Mouse (Mus musculus): ENCODE results near the gene Lgals2. TPM values are rescaled to one million over a fixed set of nuclear protein-coding genes. Genes with fewer than 3 reads are reported as not detected.

Gene Lgals2
- total and polyA plus RNA-seq, 3 experiments = not detected

GRCm38 (mm10) chr15:78807141-78807540, 48.2 kb downstream of the Lgals2 start:
- Histone ChIP-seq H3K36me3 (ENCODE audit: control insufficient read depth in 1 of 2, insufficient read depth in 2 of 2, low read length in 2 of 2) (no peaks in the 10 kb centered on the region), H3K9ac (ENCODE audit: control insufficient read depth, low read depth, low read length, poor library complexity, severe bottlenecking) (no peak overlapping the region), H3K4me3 (ENCODE audit: control insufficient read depth in 1 of 2, insufficient read depth in 1 of 2, low read depth in 2 of 2, low read length in 2 of 2) (no peak overlapping the region), H3K4me1 (ENCODE audit: control insufficient read depth in 1 of 2, insufficient read depth in 2 of 2, low read length in 2 of 2) (peaks cover 0 to 8% of the 10 kb centered on the region in 2 experiments; a peak in 2 of 4 replicates), H3K9me3 (replicated peaks; ENCODE audit: insufficient read depth, low read length) (no peaks in the 10 kb centered on the region), H3K79me2 (ENCODE audit: control insufficient read depth, insufficient read depth, low read length, poor library complexity) (no peaks in the 10 kb centered on the region), H3K27ac (ENCODE audit: control insufficient read depth, low read depth, low read length) (no peak overlapping the region), H3K27me3 (ENCODE audit: control insufficient read depth in 1 of 2, insufficient read depth in 2 of 2, low read length in 2 of 2) (peaks cover 0 to 3% of the 10 kb centered on the region in 2 experiments; a peak in 2 of 4 replicates)
- no peak for DNase-seq (ENCODE audit: low read depth, low spot score)
- TF ChIP-seq E2F4 (IDR thresholded peaks at IDR 0.05; ENCODE audit: borderline replicate concordance, low read depth, low read length) (no peak), NRF1 (IDR thresholded peaks at IDR 0.05; ENCODE audit: insufficient read depth, low read depth, low read length, poor library complexity, severe bottlenecking) (no peak), MAX (IDR thresholded peaks at IDR 0.05; ENCODE audit: low read length) (no peak), EP300 (IDR thresholded peaks at IDR 0.05; ENCODE audit: low read depth in 1 of 2, low read length in 2 of 2) (no peak), ELF1 (IDR thresholded peaks at IDR 0.05; ENCODE audit: low read depth, low read length) (no peak)

GRCm38 (mm10) chr15:78806614-78807013, 48.7 kb downstream of the Lgals2 start:
- DNase-seq (ENCODE audit: low read depth, low spot score) = no peak
- Histone ChIP-seq H3K27ac (ENCODE audit: control insufficient read depth, low read depth, low read length) (no peak overlapping the region), H3K4me1 (ENCODE audit: control insufficient read depth in 1 of 2, insufficient read depth in 2 of 2, low read length in 2 of 2) (peaks cover 0 to 8% of the 10 kb centered on the region in 2 experiments; a peak in 2 of 4 replicates), H3K27me3 (ENCODE audit: control insufficient read depth in 1 of 2, insufficient read depth in 2 of 2, low read length in 2 of 2) (peaks cover 0 to 3% of the 10 kb centered on the region in 2 experiments; a peak in 2 of 4 replicates), H3K4me3 (ENCODE audit: control insufficient read depth in 1 of 2, insufficient read depth in 1 of 2, low read depth in 2 of 2, low read length in 2 of 2) (no peak overlapping the region), H3K36me3 (ENCODE audit: control insufficient read depth in 1 of 2, insufficient read depth in 2 of 2, low read length in 2 of 2) (no peaks in the 10 kb centered on the region), H3K9me3 (replicated peaks; ENCODE audit: insufficient read depth, low read length) (no peaks in the 10 kb centered on the region), H3K9ac (ENCODE audit: control insufficient read depth, low read depth, low read length, poor library complexity, severe bottlenecking) (no peak overlapping the region), H3K79me2 (ENCODE audit: control insufficient read depth, insufficient read depth, low read length, poor library complexity) (no peaks in the 10 kb centered on the region)
- TF ChIP-seq RAD21 (IDR thresholded peaks at IDR 0.05; ENCODE audit: low read depth, low read length) = no peak
- TF ChIP-seq GATA1 (IDR thresholded peaks at IDR 0.05; ENCODE audit: low read depth, low read length) = no peak
- no peak for TF ChIP-seq NRF1 (IDR thresholded peaks at IDR 0.05; ENCODE audit: insufficient read depth, low read depth, low read length, poor library complexity, severe bottlenecking)
- TF ChIP-seq ELF1 (IDR thresholded peaks at IDR 0.05; ENCODE audit: low read depth, low read length) = no peak
- no peak for TF ChIP-seq ZMIZ1 (IDR thresholded peaks at IDR 0.05; ENCODE audit: low read depth, low read length)
- no peak for TF ChIP-seq CTCF (IDR thresholded peaks at IDR 0.05 in 2 of 3, conservative IDR thresholded peaks at IDR 0.05 in 1 of 3; ENCODE audit: control insufficient read depth in 1 of 3, insufficient read depth in 1 of 3, low read depth in 2 of 3, low read length in 3 of 3, poor library complexity in 1 of 3, severe bottlenecking in 1 of 3)
- no peak for TF ChIP-seq NELFE (IDR thresholded peaks at IDR 0.05; ENCODE audit: low read depth, low read length)
- TF ChIP-seq EP300 (IDR thresholded peaks at IDR 0.05; ENCODE audit: low read depth in 1 of 2, low read length in 2 of 2) = no peak
- TF ChIP-seq TCF12 (IDR thresholded peaks at IDR 0.05; ENCODE audit: low read depth, low read length) = no peak
- TF ChIP-seq HCFC1 (IDR thresholded peaks at IDR 0.05; ENCODE audit: low read depth, low read length) = no peak
- no peak for TF ChIP-seq RCOR1 (IDR thresholded peaks at IDR 0.05; ENCODE audit: low read depth, low read length)
- TF ChIP-seq GABPA (IDR thresholded peaks at IDR 0.05; ENCODE audit: low read depth, low read length) = no peak
- TF ChIP-seq USF1 (IDR thresholded peaks at IDR 0.05; ENCODE audit: low read depth, low read length) = no peak
- TF ChIP-seq TAL1 (IDR thresholded peaks at IDR 0.05; ENCODE audit: low read length) = no peak
- no peak for TF ChIP-seq USF2 (IDR thresholded peaks at IDR 0.05; ENCODE audit: borderline replicate concordance in 1 of 2, insufficient read depth in 1 of 2, low read depth in 1 of 2, low read length in 2 of 2)
- no peak for TF ChIP-seq E2F4 (IDR thresholded peaks at IDR 0.05; ENCODE audit: borderline replicate concordance, low read depth, low read length)
